Mouse (Mus musculus) neural tube, embryonic 12.5 days (tissue): ENCODE measurements at regions not wholly inside any gene's neighbourhood (a gene's known extent, or its start where the extent isn't known, plus 50 kb on each side); places are given as distances from the start of the nearest gene placed in this dataset.
"Not testable (repeated sequence)": the region's sequence is repeated elsewhere in the genome, so short reads cannot be mapped to it uniquely, and the experiment has no call there.

Source experiments
- ATAC-seq: fragments of 200-750 bp; cut with Nextera tagmentation; 2 replicates; pipeline ENCODE4 v1.8.0; 2017; ENCODE audit warnings: low read depth, mild to moderate bottlenecking, moderate TSS enrichment, moderate library complexity; ENCODE audit not compliant: low FRiP score
- H3K27ac ChIP-seq: fragments of 300-500 bp; sonication (generic); 2 replicates; pipeline ENCODE4 v1.5.1; 2016
- H3K27me3 ChIP-seq: fragments of 300-500 bp; sonication (generic); replicated peaks from 2 replicates; pipeline ENCODE4 v1.6.1; 2016; ENCODE audit warnings: mild to moderate bottlenecking
- H3K36me3 ChIP-seq: fragments of 300-500 bp; sonication (generic); 2 replicates; pipeline ENCODE4 v1.6.1; 2016; ENCODE audit warnings: mild to moderate bottlenecking
- H3K4me1 ChIP-seq: fragments of 300-500 bp; sonication (generic); 2 replicates; pipeline ENCODE4 v1.6.1; 2016
- H3K4me2 ChIP-seq: fragments of 300-500 bp; sonication (generic); replicated peaks from 2 replicates; pipeline ENCODE4 v1.6.1; 2016; ENCODE audit warnings: mild to moderate bottlenecking
- H3K4me3 ChIP-seq: fragments of 300-500 bp; sonication (generic); 2 replicates; pipeline ENCODE4 v1.5.1; 2016
- H3K9ac ChIP-seq: fragments of 300-500 bp; sonication (generic); 2 replicates; pipeline ENCODE4 v1.6.1; 2016; ENCODE audit warnings: mild to moderate bottlenecking
- H3K9me3 ChIP-seq: fragments of 300-500 bp; sonication (generic); 2 replicates; pipeline ENCODE4 v1.6.1; 2016; ENCODE audit warnings: mild to moderate bottlenecking
- WGBS: fragments of 180-500 bp; shearing (Covaris S2); methylation state at CpG from one replicate; pipeline ENCODE4 v1.1.7; 2016; 5-methylcytosine and 5-hydroxymethylcytosine counted together

- H3K9me3 ChIP-seq = no peaks in the 10 kb centered on the region
- no peaks in the 10 kb centered on the region for H3K27me3 ChIP-seq
- no peak overlapping the region for H3K27ac ChIP-seq
- no peak overlapping the region for H3K4me3 ChIP-seq
- H3K4me1 ChIP-seq = no peaks in the 10 kb centered on the region
- no peaks in the 10 kb centered on the region for H3K36me3 ChIP-seq
- H3K9ac ChIP-seq = no peak overlapping the region
- WGBS = 69% methylated on average over 2 of the region's 2 CpGs
- ATAC-seq = no peak
- H3K4me2 ChIP-seq = no peak overlapping the region
Measured at GRCm38 (mm10) chr3:11094804-11095203, 759.3 kb upstream of the Gm38303 start.

GRCm38 (mm10) chr3:11094138-11094537 lies 758.7 kb upstream of the Gm38303 start:
- no peaks in the 10 kb centered on the region for H3K4me1 ChIP-seq
- H3K4me3 ChIP-seq = no peak overlapping the region
- H3K4me2 ChIP-seq = no peak overlapping the region
- no peaks in the 10 kb centered on the region for H3K36me3 ChIP-seq
- H3K9ac ChIP-seq = no peak overlapping the region
- H3K27ac ChIP-seq = no peak overlapping the region
- H3K27me3 ChIP-seq = no peaks in the 10 kb centered on the region
- ATAC-seq = no peak
- WGBS = 59% methylated on average over 3 of the region's 3 CpGs
- no peaks in the 10 kb centered on the region for H3K9me3 ChIP-seq

GRCm38 (mm10) chr3:11083291-11083690 lies 747.8 kb upstream of the Gm38303 start:
- H3K27me3 ChIP-seq = no peaks in the 10 kb centered on the region
- no peaks in the 10 kb centered on the region for H3K36me3 ChIP-seq
- no peak for ATAC-seq
- H3K4me1 ChIP-seq = no peaks in the 10 kb centered on the region
- no peak overlapping the region for H3K4me3 ChIP-seq
- 63% methylated on average over 2 of the region's 2 CpGs for whole genome bisulfite sequencing
- no peak overlapping the region for H3K4me2 ChIP-seq
- H3K27ac ChIP-seq = no peak overlapping the region
- no peaks in the 10 kb centered on the region for H3K9me3 ChIP-seq
- H3K9ac ChIP-seq = no peak overlapping the region

- ATAC-seq = no peak
- Histone ChIP-seq H3K4me2 (no peak overlapping the region), H3K36me3 (no peaks in the 10 kb centered on the region), H3K4me3 (no peak overlapping the region), H3K27ac (no peak overlapping the region), H3K4me1 (no peaks in the 10 kb centered on the region), H3K27me3 (no peaks in the 10 kb centered on the region), H3K9ac (no peak overlapping the region), H3K9me3 (no peaks in the 10 kb centered on the region)
- 81% methylated on average over 4 of the region's 4 CpGs for WGBS
Measured at GRCm38 (mm10) chr3:11074012-11074411, 738.5 kb upstream of the Gm38303 start.

GRCm38 (mm10) chr3:11034995-11035769 lies 699.7 kb upstream of the Gm38303 start:
- Histone ChIP-seq H3K4me1 (no peaks in the 10 kb centered on the region), H3K9ac (no peak overlapping the region), H3K9me3 (no peaks in the 10 kb centered on the region), H3K4me3 (no peak overlapping the region), H3K27ac (no peak overlapping the region), H3K4me2 (no peak overlapping the region), H3K36me3 (no peaks in the 10 kb centered on the region), H3K27me3 (no peaks in the 10 kb centered on the region)
- WGBS = 84% methylated on average over 7 of the region's 7 CpGs
- no peak for ATAC-seq

GRCm38 (mm10) chr3:11029991-11030390 lies 694.5 kb upstream of the Gm38303 start:
- no peaks in the 10 kb centered on the region for H3K36me3 ChIP-seq
- H3K27me3 ChIP-seq = no peaks in the 10 kb centered on the region
- H3K9me3 ChIP-seq = no peaks in the 10 kb centered on the region
- H3K9ac ChIP-seq = no peak overlapping the region
- no peak for ATAC-seq
- H3K27ac ChIP-seq = no peak overlapping the region
- no peak overlapping the region for H3K4me2 ChIP-seq
- WGBS = 94% methylated on average over 4 of the region's 4 CpGs
- H3K4me3 ChIP-seq = no peak overlapping the region
- no peaks in the 10 kb centered on the region for H3K4me1 ChIP-seq

GRCm38 (mm10) chr3:11024422-11024821 lies 688.9 kb upstream of the Gm38303 start:
- Histone ChIP-seq H3K9me3 (no peaks in the 10 kb centered on the region), H3K9ac (no peak overlapping the region), H3K27ac (no peak overlapping the region), H3K27me3 (no peaks in the 10 kb centered on the region), H3K36me3 (no peaks in the 10 kb centered on the region), H3K4me3 (no peak overlapping the region), H3K4me2 (no peak overlapping the region), H3K4me1 (no peaks in the 10 kb centered on the region)
- ATAC-seq = no peak
- WGBS = 56% methylated on average over 3 of the region's 3 CpGs

GRCm38 (mm10) chr3:11020048-11020447 lies 684.6 kb upstream of the Gm38303 start:
- Histone ChIP-seq H3K9ac (no peak overlapping the region), H3K4me1 (no peaks in the 10 kb centered on the region), H3K27me3 (no peaks in the 10 kb centered on the region), H3K36me3 (no peaks in the 10 kb centered on the region), H3K9me3 (no peaks in the 10 kb centered on the region), H3K27ac (no peak overlapping the region), H3K4me3 (no peak overlapping the region), H3K4me2 (no peak overlapping the region)
- 81% methylated on average over 3 of the region's 3 CpGs for WGBS
- ATAC-seq = no peak

- not testable (repeated sequence) for H3K27me3 ChIP-seq, H3K27ac ChIP-seq, H3K9me3 ChIP-seq, H3K4me3 ChIP-seq, H3K4me1 ChIP-seq, H3K36me3 ChIP-seq, ATAC-seq, H3K4me2 ChIP-seq, H3K9ac ChIP-seq
- 92% methylated on average over 10 of the region's 21 CpGs for WGBS
Measured at GRCm38 (mm10) chr3:11014911-11015310, 679.4 kb upstream of the Gm38303 start.

- H3K36me3 ChIP-seq = no peaks in the 10 kb centered on the region
- no peak overlapping the region for H3K4me3 ChIP-seq
- H3K9me3 ChIP-seq = no peaks in the 10 kb centered on the region
- peak; percentile 44; the same call in 1 of the 2 replicates for ATAC-seq
- no peak overlapping the region for H3K4me2 ChIP-seq
- H3K9ac ChIP-seq = no peak overlapping the region
- no peaks in the 10 kb centered on the region for H3K4me1 ChIP-seq
- WGBS = 78% methylated on average over 3 of the region's 3 CpGs
- no peaks in the 10 kb centered on the region for H3K27me3 ChIP-seq
- H3K27ac ChIP-seq = no peak overlapping the region
Measured at GRCm38 (mm10) chr3:11007363-11007762, 671.9 kb upstream of the Gm38303 start.

GRCm38 (mm10) chr3:11006531-11007269 lies 671.2 kb upstream of the Gm38303 start:
- H3K4me2 ChIP-seq = no peak overlapping the region
- no peak overlapping the region for H3K9ac ChIP-seq
- no peaks in the 10 kb centered on the region for H3K36me3 ChIP-seq
- H3K27me3 ChIP-seq = no peaks in the 10 kb centered on the region
- no peaks in the 10 kb centered on the region for H3K9me3 ChIP-seq
- H3K27ac ChIP-seq = no peak overlapping the region
- H3K4me1 ChIP-seq = no peaks in the 10 kb centered on the region
- no peak overlapping the region for H3K4me3 ChIP-seq
- peak; percentile 70; the same call in 1 of the 2 replicates for ATAC-seq
- 82% methylated on average over 2 of the region's 2 CpGs for WGBS

- no peak for ATAC-seq
- no peaks in the 10 kb centered on the region for H3K36me3 ChIP-seq
- no peak overlapping the region for H3K27ac ChIP-seq
- H3K4me1 ChIP-seq = no peaks in the 10 kb centered on the region
- no peak overlapping the region for H3K4me2 ChIP-seq
- no peaks in the 10 kb centered on the region for H3K9me3 ChIP-seq
- no peak overlapping the region for H3K4me3 ChIP-seq
- H3K27me3 ChIP-seq = no peaks in the 10 kb centered on the region
- H3K9ac ChIP-seq = no peak overlapping the region
Measured at GRCm38 (mm10) chr3:10978968-10979367, 643.5 kb upstream of the Gm38303 start.

GRCm38 (mm10) chr3:10974429-10974828 lies 638.9 kb upstream of the Gm38303 start:
- Histone ChIP-seq H3K27me3 (no peaks in the 10 kb centered on the region), H3K4me3 (no peak overlapping the region), H3K9me3 (no peaks in the 10 kb centered on the region), H3K9ac (no peak overlapping the region), H3K4me2 (no peak overlapping the region), H3K4me1 (no peaks in the 10 kb centered on the region), H3K27ac (no peak overlapping the region), H3K36me3 (no peaks in the 10 kb centered on the region)
- ATAC-seq = no peak
- WGBS = 92% methylated on average over 3 of the region's 3 CpGs
